Mouse (Mus musculus) heart, postnatal 0 days (tissue): Measurements from ENCODE around the gene Sh3bp5.

Experiments used
- CTCF ChIP-seq: IDR thresholded peaks from 2 replicates; pipeline ENCODE4 v1.5.1; 2016; ENCODE audit warnings: antibody characterized with exemption, control low read depth, low read depth
- EP300 ChIP-seq: IDR thresholded peaks from 2 replicates; pipeline ENCODE4 v1.6.1; 2016; ENCODE audit warnings: antibody characterized with exemption, low read depth

- TF ChIP-seq CTCF (no peak), EP300 (no peak)
Observed at GRCm38 (mm10) chr14:31416835-31417549, 18.9 kb downstream of the Sh3bp5 start.
